Mouse (Mus musculus) kidney, postnatal 25 days (tissue): ENCODE measurements at regions not wholly inside any gene's neighbourhood (a gene's known extent, or its start where the extent isn't known, plus 50 kb on each side); places are given as distances from the start of the nearest gene placed in this dataset.
A peak's percentile ranks its signal among the peaks of the same experiment; 100 is the strongest.

Source experiments
- DNase-seq, 2 experiments: peaks; one replicate each; pipeline ENCODE4 v3.0.0; 2021; ENCODE audit warnings: mixed read lengths in 2 of 2

- no peak for DNase-seq
Measured at GRCm38 (mm10) chr13:31249525-31249924, 275.5 kb downstream of the Gm5447 start.

- DNase-seq: no peak
Measured at GRCm38 (mm10) chr13:31254016-31254415, 280.0 kb downstream of the Gm5447 start.

- no peak for DNase-seq
Measured at GRCm38 (mm10) chr13:31254744-31255143, 280.7 kb downstream of the Gm5447 start.

DNA sequence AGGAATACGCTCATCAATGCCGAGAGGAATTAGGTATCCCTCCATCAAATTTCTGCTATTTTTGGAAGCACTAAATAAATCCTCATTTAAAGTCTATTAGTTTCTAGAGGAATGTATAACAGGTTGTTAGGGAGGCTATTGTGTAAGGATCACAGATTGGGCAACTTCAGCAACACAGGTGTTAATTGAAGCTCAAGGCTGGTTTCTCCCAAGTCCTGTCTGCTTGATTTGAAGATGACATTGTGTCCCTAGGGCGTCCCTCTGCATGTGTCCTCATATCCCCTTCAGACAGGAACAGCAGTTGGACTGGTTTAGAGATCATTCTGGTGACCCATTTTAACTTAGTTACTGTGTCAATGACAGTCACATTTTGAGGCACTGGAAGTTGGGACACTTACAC is 281.5 kb downstream of the Gm5447 start:
- DNase-seq: no peak

- DNase-seq: no peak
Measured at GRCm38 (mm10) chr13:31267865-31268264, 288.1 kb upstream of the Foxq1 start.

- no peak for DNase-seq
Measured at GRCm38 (mm10) chr13:31276005-31276644, 279.8 kb upstream of the Foxq1 start.

GRCm38 (mm10) chr13:31290630-31291029 is 265.3 kb upstream of the Foxq1 start:
- DNase-seq: no peak

DNA sequence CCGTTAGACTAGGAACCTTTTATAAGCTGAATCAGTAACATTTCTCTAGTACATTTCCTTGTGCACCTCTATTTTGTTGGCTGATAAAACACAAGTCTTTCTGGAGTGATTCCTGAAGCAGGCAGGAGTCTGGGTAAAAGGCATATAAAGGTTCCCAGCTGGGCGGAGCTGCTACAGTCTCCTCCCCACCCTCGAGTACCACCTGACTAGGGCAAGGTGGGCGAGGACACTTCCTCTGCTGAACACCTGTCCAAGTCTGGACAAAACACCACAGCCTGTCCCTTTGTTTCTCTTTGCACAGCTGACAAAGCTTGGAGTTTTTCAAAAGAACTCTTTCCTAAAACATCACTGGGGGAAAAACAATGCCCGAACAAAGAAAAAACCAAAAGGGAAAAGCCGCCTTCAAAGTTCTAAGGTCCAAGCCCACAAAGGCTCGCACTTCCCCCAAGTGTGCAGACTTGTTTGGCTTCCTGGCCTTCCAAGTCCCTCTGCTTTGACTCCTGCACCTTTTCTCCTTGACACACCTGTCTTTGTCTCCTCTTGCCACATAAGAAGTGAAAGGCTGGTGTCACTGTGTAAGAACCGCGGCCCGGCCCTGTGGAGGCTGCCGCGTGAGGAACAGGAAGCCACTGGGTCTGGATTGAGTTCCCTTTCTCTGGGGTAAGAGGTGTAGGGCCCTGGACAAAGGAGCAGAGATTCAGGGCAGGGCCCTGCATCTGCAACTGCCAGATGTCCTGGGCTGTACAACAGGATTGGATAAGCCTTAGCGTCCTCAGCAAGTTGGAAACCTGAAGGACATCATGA is 263.1 kb upstream of the Foxq1 start:
- DNase-seq: no peak

GRCm38 (mm10) chr13:31294011-31294410 is 261.9 kb upstream of the Foxq1 start:
- no peak for DNase-seq

DNA sequence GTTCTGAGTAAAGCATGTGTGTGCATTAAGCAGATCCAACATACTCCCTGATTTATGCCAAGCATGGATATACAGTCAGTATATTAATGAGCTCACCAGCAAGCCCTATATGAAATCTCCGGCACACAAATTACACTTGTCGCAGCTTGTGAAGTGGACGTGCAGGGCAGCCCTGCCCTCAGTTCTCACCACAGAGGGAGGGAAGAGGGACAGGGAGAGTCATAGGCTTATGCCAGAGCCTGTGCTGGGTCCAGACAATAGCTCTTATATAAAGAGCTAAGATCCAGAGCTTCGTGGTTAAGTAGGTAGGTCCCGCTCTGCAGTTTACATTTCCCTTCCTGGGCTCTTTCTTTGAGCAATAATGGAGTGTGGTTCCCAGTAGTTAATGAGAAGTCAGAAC is 252.7 kb upstream of the Foxq1 start:
- DNase-seq: no peak

DNA sequence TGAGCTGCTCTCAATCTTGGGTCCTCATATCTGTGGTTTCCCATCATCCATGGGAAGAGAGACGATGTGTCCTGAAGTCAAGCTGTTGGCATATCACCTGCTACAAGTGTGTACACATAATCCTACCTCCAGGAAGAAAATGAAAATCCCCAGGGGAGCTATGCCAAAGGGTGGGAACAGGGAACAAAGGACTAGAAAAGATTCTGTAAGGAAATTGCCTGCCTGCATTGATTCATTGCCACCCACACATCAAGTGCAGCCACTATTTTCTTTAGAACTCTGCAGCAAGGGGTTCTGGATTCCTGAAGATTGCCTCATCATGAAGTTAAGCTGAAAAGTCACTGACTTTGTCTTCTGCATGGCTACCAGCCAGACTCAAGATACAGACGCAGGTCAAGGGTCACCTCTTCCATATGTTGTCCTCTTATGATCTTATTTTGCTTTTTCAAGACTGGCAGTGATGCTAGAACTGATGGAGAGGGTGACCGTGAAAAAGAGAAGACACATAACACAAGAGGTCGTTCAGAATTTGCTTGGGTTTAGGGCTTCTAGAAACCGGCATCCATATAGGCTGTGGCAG is 251.6 kb upstream of the Foxq1 start:
- no peak for DNase-seq

- DNase-seq: peak in 1 of 2 experiments; percentile 41
Measured at GRCm38 (mm10) chr13:31309083-31309621, 246.8 kb upstream of the Foxq1 start.

- DNase-seq: no peak
Measured at GRCm38 (mm10) chr13:31312772-31313171, 243.2 kb upstream of the Foxq1 start.

GRCm38 (mm10) chr13:31313821-31314220 is 242.1 kb upstream of the Foxq1 start:
- DNase-seq: no peak

DNA sequence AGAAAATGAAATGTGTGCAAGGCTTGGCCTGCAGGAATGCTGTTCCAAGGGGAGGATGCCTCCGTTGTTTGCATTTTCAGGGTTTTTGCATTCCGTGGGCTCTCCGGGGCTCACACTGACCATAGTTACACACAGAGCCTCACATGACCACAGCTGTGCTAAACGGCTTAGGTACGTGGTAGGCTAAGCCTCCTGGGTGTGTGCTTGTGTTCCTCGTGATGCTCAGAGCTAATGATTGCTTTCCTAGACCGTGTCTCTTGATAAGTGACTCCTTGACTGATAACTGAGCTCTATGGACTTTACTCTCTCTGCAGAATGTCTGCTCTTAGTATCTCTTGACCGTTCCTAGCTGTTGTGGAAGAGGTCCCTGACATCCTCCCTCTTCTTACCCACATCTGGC is 238.9 kb upstream of the Foxq1 start:
- DNase-seq: no peak

DNA sequence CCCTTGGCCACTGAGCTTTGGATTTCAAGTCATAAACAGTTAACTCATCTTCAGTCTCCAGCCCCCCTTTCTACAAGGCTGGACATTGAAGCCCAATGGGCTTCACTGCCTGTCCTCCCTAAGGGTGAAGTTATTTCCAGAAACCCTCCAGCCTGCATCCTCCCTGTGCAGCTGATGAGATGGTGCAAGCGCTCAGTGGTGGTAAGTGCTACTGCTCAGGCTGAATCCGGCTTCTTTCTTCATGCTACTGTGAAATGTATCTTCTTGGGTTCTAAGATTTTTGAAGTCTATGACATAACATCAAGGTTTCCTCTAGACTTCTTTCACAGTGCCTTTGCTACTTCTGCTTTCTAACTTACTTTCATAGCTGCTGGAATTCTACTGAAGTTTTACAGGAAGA is 237.9 kb upstream of the Foxq1 start:
- no peak for DNase-seq

DNA sequence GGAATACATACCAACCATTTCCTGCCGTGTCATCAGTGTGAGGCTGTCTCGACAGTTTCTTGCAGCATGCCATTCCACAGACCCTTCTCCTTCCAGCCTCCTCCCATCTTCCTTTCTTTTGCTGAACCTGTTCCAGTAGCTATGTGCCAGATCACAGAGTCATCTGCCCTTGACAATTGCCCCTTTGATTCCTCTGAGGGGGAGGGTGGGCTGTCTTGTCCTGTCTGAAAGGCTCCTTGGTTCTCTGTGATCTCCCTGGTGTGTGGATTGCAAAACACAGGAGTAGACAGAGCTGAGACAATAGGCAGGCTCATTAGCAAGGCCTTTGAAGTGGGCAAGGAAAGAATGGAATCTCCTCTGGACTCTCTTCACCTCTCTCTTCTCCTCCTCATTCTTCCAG is 234.5 kb upstream of the Foxq1 start:
- no peak for DNase-seq

DNA sequence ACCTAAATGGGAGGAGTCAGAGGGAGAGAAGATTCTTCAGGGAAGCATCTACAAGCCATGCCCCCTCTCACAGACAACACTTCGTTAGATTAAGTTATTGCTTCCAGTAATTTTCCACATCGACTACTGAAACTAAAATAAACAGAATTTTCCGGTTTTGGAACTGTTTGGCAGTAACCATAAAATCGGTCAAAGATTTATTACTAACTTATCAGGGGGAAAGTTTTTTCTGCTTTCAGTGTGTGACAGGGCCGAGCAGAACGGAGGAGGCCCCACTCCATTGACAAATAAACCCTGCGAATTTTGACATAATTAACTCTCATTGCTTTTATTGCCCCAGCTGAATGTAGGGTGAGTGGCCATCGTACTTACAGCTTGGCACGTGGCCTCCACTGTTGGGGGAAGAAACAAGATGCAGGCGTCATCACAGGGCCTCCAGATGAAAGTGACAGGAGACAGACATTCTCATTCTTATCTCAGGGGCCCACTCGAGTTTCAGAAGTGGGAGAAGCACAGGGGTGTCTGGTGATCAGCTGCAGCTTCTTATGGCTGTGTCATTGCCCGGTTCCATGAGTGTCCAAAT is 229.6 kb upstream of the Foxq1 start:
- peak in 1 of 2 experiments; percentile 31 for DNase-seq

GRCm38 (mm10) chr13:31327511-31327951 is 228.4 kb upstream of the Foxq1 start:
- DNase-seq: peak in 1 of 2 experiments; percentile 10

DNA sequence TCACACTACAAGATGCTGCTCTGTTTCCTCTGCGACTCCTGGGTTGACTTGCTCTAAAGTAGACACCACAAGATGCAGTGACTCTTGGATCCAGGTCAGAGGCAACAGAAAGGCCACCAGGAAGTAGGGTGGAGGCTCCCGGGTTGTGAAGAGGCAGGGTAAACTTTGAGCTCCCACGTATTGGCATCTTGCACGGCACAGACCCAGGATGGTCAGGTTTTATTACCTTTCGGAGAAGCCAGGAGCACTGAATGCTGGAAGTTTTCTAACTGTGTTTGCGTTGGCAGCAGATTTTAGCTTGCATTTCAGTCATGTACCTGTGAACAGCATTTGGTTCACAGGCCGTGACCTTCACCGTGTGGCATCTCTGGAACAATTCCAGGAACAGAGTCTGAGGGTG is 227.2 kb upstream of the Foxq1 start:
- DNase-seq: peak in 1 of 2 experiments; percentile 54

- no peak for DNase-seq
Measured at GRCm38 (mm10) chr13:31330731-31331130, 225.2 kb upstream of the Foxq1 start.

GRCm38 (mm10) chr13:31334981-31335380 is 221.0 kb upstream of the Foxq1 start:
- DNase-seq: no peak

DNA sequence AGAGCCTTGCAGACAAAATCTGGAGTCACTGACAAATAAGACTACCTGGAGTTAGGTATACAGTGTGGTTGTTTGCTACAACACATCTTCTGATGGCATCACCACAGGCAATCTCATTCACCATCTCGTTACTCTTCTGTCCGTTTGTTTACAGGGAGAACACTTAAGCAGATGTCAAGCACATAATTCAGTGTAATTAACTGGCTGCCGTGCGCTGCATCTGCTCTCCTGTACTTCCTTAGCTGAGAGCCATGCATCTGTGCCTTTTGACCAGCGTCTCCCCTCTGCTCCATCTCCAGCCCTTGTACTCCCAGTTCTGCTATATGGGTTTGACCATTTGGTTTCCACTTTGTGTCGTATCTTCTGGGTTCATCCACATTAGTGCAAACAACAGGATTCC is 218.3 kb upstream of the Foxq1 start:
- no peak for DNase-seq
